Comparison of ENCODE assay signal across 9 mouse cellular contexts in genomic region chr8:94942566-94942965, GRCm38 (mm10). TPM values are rescaled to one million over a fixed set of nuclear protein-coding genes. Genes with fewer than 3 reads are reported as not detected.
DNase-seq lines count a peak whose midpoint lies in the region; ATAC-seq and TF ChIP-seq lines count a peak whose summit lies in the region.
"Had no signal": no experiment of that assay in that cellular context is flagged by ENCODE, and none has a peak within 500 bp of the region (broad histone marks: within the 10 kb centered on the region; RNA-seq: fewer than 3 reads in every experiment).

No protein-coding gene starts in this region.

- H3ac ChIP-seq in C2C12 (ENCODE audit: control insufficient read depth, insufficient read length, low read depth) = no peak overlapping the region

- H3K36me3 ChIP-seq in C2C12 (ENCODE audit: control insufficient read depth, insufficient read depth) = no peaks in the 10 kb centered on the region
- H3K36me3 ChIP-seq: heart, embryonic 15.5 days had no signal

- DNase-seq in ES-CJ7 (ENCODE audit: low read depth, low spot score) = peak; percentile 77
- peak; percentile 70 to 76 for DNase-seq in cerebellum, postnatal 10 days
- DNase-seq in gastrocnemius, postnatal 36 days = peak; percentile 29 to 38
- DNase-seq in kidney, postnatal 4 days = peak; percentile 83 to 84
- peak; percentile 52 for DNase-seq in lung, postnatal 25 days (ENCODE audit: low spot score)
- DNase-seq in right cerebral cortex, postnatal 4 days = peak; percentile 70

- H3K4me3 ChIP-seq in C2C12 (ENCODE audit: insufficient read depth, poor library complexity, severe bottlenecking) = no peak overlapping the region
- H3K4me3 ChIP-seq: heart, embryonic 15.5 days had no signal

- ATAC-seq in activated CD4-positive, CD25-positive, alpha-beta regulatory T cell, adult 4 months = no peak

- intact Hi-C loops in gastrocnemius, postnatal 36 days (cut with DNase I) = loop anchor here (5.0 kb wide), 1 partner anchor 265 kb away; no protein-coding TSS in a partner anchor

- peaks cover 35% of the 10 kb centered on the region for H3K27me3 ChIP-seq in C2C12 (ENCODE audit: control insufficient read depth, insufficient read depth, insufficient read length)

- H3K79me3 ChIP-seq in C2C12 (ENCODE audit: low read depth) = no peaks in the 10 kb centered on the region

- peak; percentile 81 for TF ChIP-seq CTCF in C2C12 (IDR thresholded peaks at IDR 0.05; ENCODE audit: control insufficient read depth, insufficient read depth, insufficient read length)

- no peaks in the 10 kb centered on the region for H3K79me2 ChIP-seq in C2C12 (ENCODE audit: control insufficient read depth, insufficient read depth)

TF ChIP-seq in C2C12, 6 proteins besides CTCF, POLR2A, EP300 and RAD21:
- TF ChIP-seq MYOG (IDR thresholded peaks at IDR 0.05; ENCODE audit: control insufficient read depth, extremely low read depth, insufficient read length) (no peak), MYOD1 (IDR thresholded peaks at IDR 0.05; ENCODE audit: control insufficient read depth, insufficient read length, low read depth) (no peak), CEBPB (IDR thresholded peaks at IDR 0.05; ENCODE audit: low read depth) (no peak), MAX (IDR thresholded peaks at IDR 0.05) (no peak), FOSL1 (IDR thresholded peaks at IDR 0.05; ENCODE audit: insufficient read depth, low read length, poor library complexity, severe bottlenecking) (no peak), USF1 (IDR thresholded peaks at IDR 0.05; ENCODE audit: low read depth) (no peak)

RNA-seq across cellular contexts. Expression of gene Adgrg5, which starts 19.1 kb away (rescaled TPM):
- polyA plus RNA-seq in C2C12 (2012; fragmentation: generic; extraction: Trizol) = 0.18 TPM
- total RNA-seq in gastrocnemius, postnatal 36 days (2021) = not detected
- polyA plus RNA-seq in activated CD4-positive, CD25-positive, alpha-beta regulatory T cell, adult 4 months (2017; shearing (Covaris generic)) = 1 to 10 TPM; 1.3 to 1.4 TPM

RNA-seq across cellular contexts. Expression of gene Ccdc102a, which starts 24.7 kb away (rescaled TPM):
- polyA plus RNA-seq in C2C12 (2012; fragmentation: generic; extraction: Trizol) = 28.1 TPM
- total RNA-seq in gastrocnemius, postnatal 36 days (2021) = 1 to 10 TPM; 3.3 to 3.8 TPM
- polyA plus RNA-seq in activated CD4-positive, CD25-positive, alpha-beta regulatory T cell, adult 4 months (2017; shearing (Covaris generic)) = under 1 TPM; 0.20 to 0.57 TPM

RNA-seq across cellular contexts. Expression of gene Adgrg1, which starts 32.0 kb away (rescaled TPM):
- 2.8 TPM for polyA plus RNA-seq in C2C12 (2012; fragmentation: generic; extraction: Trizol)
- 10 to 100 TPM; 20.9 to 25.5 TPM for total RNA-seq in gastrocnemius, postnatal 36 days (2021)
- polyA plus RNA-seq in activated CD4-positive, CD25-positive, alpha-beta regulatory T cell, adult 4 months (2017; shearing (Covaris generic)) = 1 to 10 TPM; 1.8 to 2.8 TPM

Comparison
In these comparisons a context has a peak if more than half of its experiments do, and no peak if none do; other contexts are left out.
1. DNase-seq: peak in every context shown above with its lines; median percentile 84 in kidney, postnatal 4 days; 77 in ES-CJ7; 73 in cerebellum, postnatal 10 days; 70 in right cerebral cortex, postnatal 4 days; 52 in lung, postnatal 25 days; 34 in gastrocnemius, postnatal 36 days.
2. RNA of gene Ccdc102a, which starts 24.7 kb away (polyA plus RNA-seq): 28.1 TPM in C2C12 (single experiment); 0.20 to 0.57 TPM in activated CD4-positive, CD25-positive, alpha-beta regulatory T cell, adult 4 months; every median in the first group is over 10 times any median in the second.